Mouse (Mus musculus) heart, embryonic 10.5 days (tissue): ENCODE measurements around the gene Rwdd2b. TPM values are rescaled to one million over a fixed set of nuclear protein-coding genes. Genes with fewer than 3 reads are reported as not detected.

Experiments
- DNase-seq: peaks from one replicate; pipeline ENCODE4 v3.0.0-alpha.2; 2017; ENCODE audit warnings: low spot score
- H3K27ac ChIP-seq: fragments of 300-500 bp; sonication (generic); 2 replicates; pipeline ENCODE4 v1.5.1; 2016; ENCODE audit warnings: mild to moderate bottlenecking
- H3K27me3 ChIP-seq: fragments of 300-500 bp; sonication (generic); 2 replicates; pipeline ENCODE4 v1.6.1; 2016; ENCODE audit warnings: mild to moderate bottlenecking; ENCODE audit not compliant: poor library complexity, insufficient read depth, severe bottlenecking
- H3K36me3 ChIP-seq: fragments of 300-500 bp; sonication (generic); 2 replicates; pipeline ENCODE4 v1.6.1; 2016; ENCODE audit warnings: mild to moderate bottlenecking, moderate library complexity
- H3K4me1 ChIP-seq: fragments of 300-500 bp; sonication (generic); 2 replicates; pipeline ENCODE4 v1.6.1; 2016; ENCODE audit warnings: mild to moderate bottlenecking
- H3K4me3 ChIP-seq: fragments of 300-500 bp; sonication (generic); 2 replicates; pipeline ENCODE4 v1.5.1; 2016; ENCODE audit warnings: mild to moderate bottlenecking, moderate library complexity
- H3K9me3 ChIP-seq: fragments of 300-500 bp; sonication (generic); 2 replicates; pipeline ENCODE4 v1.6.1; 2016; ENCODE audit warnings: mild to moderate bottlenecking, moderate library complexity
- WGBS: fragments of 180-500 bp; shearing (Covaris S2); methylation state at CpG from one replicate; pipeline ENCODE4 v1.1.7; 2016; 5-methylcytosine and 5-hydroxymethylcytosine counted together
- polyA plus RNA-seq: library from polyadenylated mRNA; unstranded; fragments of >200 nt; fragmentation: Nextera tagmentation; extraction: Ambion mirVana; gene quantifications from 2 replicates; pipeline ENCODE4 v1.2.1, GENCODE M21; 2016

Gene Rwdd2b
- polyA plus RNA-seq, 1 experiment from 2014 or later = 11.8 TPM

DNA sequence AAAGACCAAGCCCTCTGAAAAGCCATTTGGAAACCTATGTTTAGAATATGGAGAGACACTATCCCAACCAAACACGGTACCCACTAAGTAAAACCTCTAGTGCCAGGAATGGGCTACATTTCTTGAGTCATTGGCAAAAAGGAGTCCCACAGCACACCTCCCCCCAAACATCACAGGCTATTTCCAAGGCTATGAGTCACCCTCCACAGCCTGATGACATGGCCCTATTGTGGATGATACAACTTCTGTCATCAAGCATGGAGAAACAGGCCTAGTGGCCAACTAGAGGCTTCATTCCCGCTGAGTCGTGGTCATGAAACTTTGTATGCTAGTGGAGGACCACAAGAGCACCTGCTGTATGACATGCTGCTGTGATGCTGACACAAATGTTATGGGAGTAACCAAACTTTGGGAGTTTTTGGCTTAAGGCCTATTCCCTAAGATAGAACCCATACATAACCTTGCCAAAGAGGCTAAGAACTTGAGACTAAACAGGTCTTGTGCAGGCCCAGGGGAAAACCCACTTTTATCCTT lies 52.9 kb downstream of the Rwdd2b start:
- H3K36me3 ChIP-seq = peaks cover 57% of the 10 kb centered on the region
- 93% methylated on average over 3 of the region's 3 CpGs for WGBS
- no peak for DNase-seq
- no peaks in the 10 kb centered on the region for H3K27me3 ChIP-seq
- H3K4me1 ChIP-seq = no peaks in the 10 kb centered on the region
- no peak overlapping the region for H3K4me3 ChIP-seq
- no peak overlapping the region for H3K27ac ChIP-seq
- H3K9me3 ChIP-seq = no peaks in the 10 kb centered on the region

DNA sequence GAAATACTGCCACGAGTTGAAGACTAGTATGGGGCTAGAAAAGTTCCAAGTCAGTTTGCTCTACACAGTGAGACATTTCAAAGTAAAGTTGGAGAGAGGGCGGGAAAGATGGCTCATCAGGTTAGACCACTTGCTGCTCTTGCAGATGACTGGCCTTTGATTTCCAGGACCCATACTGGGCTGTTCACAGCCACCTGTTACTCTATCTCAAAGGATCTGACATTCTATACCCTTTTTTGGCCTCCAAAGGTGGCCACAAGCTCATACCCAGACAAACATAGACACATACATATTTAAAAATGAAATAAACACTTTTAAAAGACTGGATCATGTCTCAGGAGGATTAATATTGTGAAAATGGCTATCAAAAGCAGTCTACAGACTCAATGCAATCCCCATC lies 56.0 kb downstream of the Rwdd2b start:
- H3K4me1 ChIP-seq = no peaks in the 10 kb centered on the region
- H3K36me3 ChIP-seq = peaks cover 75% of the 10 kb centered on the region
- H3K4me3 ChIP-seq = no peak overlapping the region
- no peak overlapping the region for H3K27ac ChIP-seq
- DNase-seq = no peak
- no peaks in the 10 kb centered on the region for H3K9me3 ChIP-seq
- WGBS = 88% methylated on average over 2 of the region's 2 CpGs
- H3K27me3 ChIP-seq = no peaks in the 10 kb centered on the region

Other genes starting within 250 kb of the Rwdd2b start
- gene N6amt1, start 86.4 kb downstream of the Rwdd2b start, polyA plus RNA-seq = 21.9 and 22.6 TPM in 2 replicates
- 24.9 and 28.9 TPM in 2 replicates for gene Ltn1, start 8.0 kb downstream of the Rwdd2b start, polyA plus RNA-seq
- gene Usp16, start 14.1 kb upstream of the Rwdd2b start, polyA plus RNA-seq = 36.2 and 38.6 TPM in 2 replicates
- 437 and 566 TPM in 2 replicates for gene Cct8, start 55.3 kb upstream of the Rwdd2b start, polyA plus RNA-seq
- not detected in 2 replicates for gene Map3k7cl, start 112.8 kb upstream of the Rwdd2b start, polyA plus RNA-seq